Mouse (Mus musculus) embryonic stem cell, embryonic (primary cell): ENCODE results near the gene Gm7971.
"Not testable (repeated sequence)": the region's sequence is repeated elsewhere in the genome, so short reads cannot be mapped to it uniquely, and the experiment has no call there.

Experiments used
- CTCF ChIA-PET, 4 experiments: fragments of 300-600 bp in 2 of 4; fragments of 350-600 bp in 2 of 4; sonication (Branson Sonifier 250); formaldehyde crosslinking; loops; one replicate each; lab custom pipeline; 2022; ENCODE audit warnings: inconsistent platforms in 2 of 4; lab: Charles Lee
- POLR2A ChIA-PET, 4 experiments: fragments of 300-600 bp in 2 of 4; fragments of 350-600 bp in 2 of 4; sonication (Branson Sonifier 250); formaldehyde crosslinking; loops; one replicate each; lab custom pipeline; 2022; ENCODE audit warnings: antibody characterized with exemption in 4 of 4, inconsistent platforms in 1 of 4; lab: Charles Lee

The Gm7971 gene

DNA sequence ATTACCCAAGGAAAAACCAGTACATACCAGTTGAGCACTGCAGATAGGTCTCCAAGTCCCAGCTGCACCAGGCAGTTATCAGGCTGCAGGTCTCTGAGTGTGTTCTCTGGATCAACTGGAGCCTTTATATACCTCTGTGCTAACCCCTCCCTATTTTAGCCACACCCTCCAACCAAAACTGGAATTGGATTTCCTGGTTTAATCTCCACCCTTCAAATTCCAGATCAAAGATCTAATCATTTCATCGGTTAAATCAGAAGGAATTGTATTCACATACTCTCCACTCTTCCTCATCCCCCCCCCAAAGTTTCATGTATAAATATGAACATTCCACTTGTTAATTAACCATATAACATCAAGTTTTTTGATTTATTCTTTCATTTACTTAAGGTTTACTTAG, at the start of gene Gm7971:
Gm7971 (minus strand) TSS at position 101 of the 400 bp plus-strand sequence.
- POLR2A ChIA-PET, CTCF ChIA-PET: not testable (repeated sequence)
